Mouse (Mus musculus): Measurements from ENCODE around the gene Rhbdd1.

The Rhbdd1 gene

DNA sequence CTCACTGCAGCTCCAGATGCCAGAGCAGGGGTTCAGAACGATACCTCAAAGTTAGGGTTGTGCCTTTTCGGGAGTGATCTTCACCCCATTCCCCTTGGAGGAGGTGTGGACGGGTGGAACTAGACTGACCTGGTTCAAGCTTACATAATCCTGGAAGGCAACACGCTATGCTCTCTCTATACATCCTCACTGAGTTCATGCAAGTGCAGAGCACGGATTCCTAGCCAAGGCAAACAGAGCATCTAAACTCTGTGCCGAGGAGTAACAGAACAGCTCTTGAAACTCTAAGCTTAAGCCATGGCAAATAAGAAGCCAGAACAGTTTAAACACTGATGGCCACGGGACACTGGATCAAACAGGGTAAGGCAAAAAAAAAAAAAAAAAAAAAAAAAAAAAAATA, 166.1 kb downstream of the Rhbdd1 start:
- DNase-seq (ENCODE audit: low read depth, low spot score), result no peak

DNA sequence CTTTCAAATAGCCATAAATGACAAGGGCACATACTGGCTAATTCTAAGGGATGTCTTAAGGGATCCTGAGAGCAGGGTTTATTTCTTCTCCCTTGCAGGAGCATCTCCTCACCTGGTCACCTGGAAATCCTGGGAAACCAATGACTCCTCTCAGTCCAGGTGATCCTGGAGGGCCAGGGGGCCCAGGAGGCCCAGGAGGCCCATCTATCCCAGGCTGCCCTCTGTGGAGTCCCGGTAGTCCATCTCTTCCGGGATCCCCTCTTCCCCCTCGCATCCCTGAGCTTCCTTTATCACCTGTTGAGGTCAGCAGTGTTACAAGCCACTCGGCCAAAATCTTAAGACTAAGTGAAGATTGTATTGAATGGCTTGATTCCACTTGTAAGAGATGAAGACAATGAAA, 170.1 kb downstream of the Rhbdd1 start:
- no peak for DNase-seq (ENCODE audit: low read depth, low spot score)

DNA sequence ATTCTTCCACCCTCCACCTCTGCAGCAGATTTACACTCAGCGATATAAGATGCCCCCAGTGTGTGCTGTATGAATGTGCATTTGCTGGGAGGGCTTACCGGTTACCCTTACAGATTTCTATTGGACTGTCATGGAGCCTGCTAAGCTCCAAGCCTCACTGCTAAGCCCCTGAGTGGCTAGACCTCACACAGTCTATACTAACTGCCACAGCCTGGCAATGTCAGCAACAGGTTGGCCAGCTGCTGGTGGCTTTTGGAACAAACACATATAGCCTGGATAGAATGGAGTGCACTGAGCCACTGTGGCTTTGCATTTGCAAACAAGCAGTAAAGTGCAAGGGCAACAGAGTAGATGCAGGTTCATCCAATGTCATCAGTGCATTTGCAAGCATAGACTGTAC, 175.7 kb downstream of the Rhbdd1 start:
- no peak for DNase-seq (ENCODE audit: low read depth, low spot score)

Measured in WW6 (cell line).